Mouse (Mus musculus) thymus, adult 18-20 months (tissue): ENCODE data around the gene Ugt1a10.
"Not testable (repeated sequence)": the region's sequence is repeated elsewhere in the genome, so short reads cannot be mapped to it uniquely, and the experiment has no call there.

Source experiments
- DNase-seq, 2 experiments: peaks; one replicate each; pipeline ENCODE4 v3.0.0; 2022; ENCODE audit warnings: mixed read lengths in 2 of 2

The Ugt1a10 gene

GRCm38 (mm10) chr1:88216551-88216950, 161.4 kb downstream of the Ugt1a10 start:
- DNase-seq = no peak

- DNase-seq = no peak
Observed at GRCm38 (mm10) chr1:88217144-88217543, 162.0 kb downstream of the Ugt1a10 start.

DNA sequence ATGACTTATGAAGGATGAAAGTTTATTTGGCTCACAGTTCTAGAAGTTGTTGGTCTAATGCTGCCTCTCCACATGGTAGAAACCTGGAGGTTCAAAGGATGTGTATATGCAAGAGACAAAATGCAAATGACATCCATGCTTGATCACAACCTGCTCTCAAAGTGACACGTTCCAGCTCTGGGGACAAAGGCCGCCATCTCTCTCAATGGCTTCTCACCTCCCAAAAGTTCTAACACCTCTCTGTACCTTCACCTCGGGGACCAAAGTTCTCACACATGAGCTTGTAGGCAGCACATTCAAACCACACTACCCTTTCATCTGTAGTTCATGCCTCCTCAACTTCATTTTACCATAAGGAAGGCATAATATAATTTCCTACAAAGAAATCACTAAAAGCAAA, 162.4 kb downstream of the Ugt1a10 start:
- no peak for DNase-seq

GRCm38 (mm10) chr1:88218051-88218450, 162.9 kb downstream of the Ugt1a10 start:
- no peak for DNase-seq

DNA sequence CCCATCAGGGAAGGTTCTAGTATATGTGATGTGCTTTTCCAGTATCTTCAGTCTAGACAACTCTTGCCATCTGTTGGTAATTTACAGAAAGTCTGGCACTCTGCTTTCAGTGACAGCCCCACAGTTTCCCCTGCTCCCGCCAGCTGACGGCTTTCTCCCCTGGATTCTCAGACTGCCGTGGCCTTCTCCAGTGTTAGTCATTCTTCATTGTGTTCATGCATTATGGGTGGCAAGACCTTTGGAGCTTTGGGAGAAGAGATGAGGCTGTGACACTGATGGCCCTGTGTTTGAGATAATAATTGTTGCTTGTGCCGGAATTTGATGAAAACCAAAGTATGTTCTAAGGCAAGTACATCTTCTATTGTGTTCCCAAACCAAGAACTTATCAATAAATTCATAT, 163.4 kb downstream of the Ugt1a10 start:
- no peak for DNase-seq

- no peak for DNase-seq
Observed at GRCm38 (mm10) chr1:88219054-88219453, 163.9 kb downstream of the Ugt1a10 start.

GRCm38 (mm10) chr1:88220336-88220735, 165.1 kb downstream of the Ugt1a10 start:
- DNase-seq = no peak

GRCm38 (mm10) chr1:88222216-88222615, 167.0 kb downstream of the Ugt1a10 start:
- DNase-seq = no peak

DNA sequence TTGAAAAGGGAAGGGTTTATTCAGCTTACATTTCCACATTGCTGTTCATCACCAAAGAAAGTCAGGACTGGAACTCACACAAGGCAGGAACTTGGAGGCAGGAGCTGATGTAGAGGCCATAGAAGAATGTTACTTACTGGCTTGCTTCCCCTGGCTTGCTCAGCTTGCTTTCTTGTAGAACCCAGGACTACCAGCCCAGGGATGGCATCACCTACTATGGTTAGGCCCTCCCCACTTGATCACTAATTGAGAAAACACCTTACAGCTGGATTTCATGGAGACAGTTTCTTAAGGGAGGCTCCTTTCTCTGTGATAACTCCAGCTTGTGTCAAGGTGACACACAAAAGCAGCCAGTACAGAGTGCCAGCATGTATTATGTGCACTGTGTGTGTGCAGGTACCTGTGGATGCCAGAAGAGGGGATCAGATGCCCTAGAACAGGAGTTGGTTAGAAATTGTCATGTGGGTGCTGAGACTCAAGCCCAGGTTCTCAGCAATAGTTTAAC, 167.9 kb downstream of the Ugt1a10 start:
- not testable (repeated sequence) for DNase-seq

DNA sequence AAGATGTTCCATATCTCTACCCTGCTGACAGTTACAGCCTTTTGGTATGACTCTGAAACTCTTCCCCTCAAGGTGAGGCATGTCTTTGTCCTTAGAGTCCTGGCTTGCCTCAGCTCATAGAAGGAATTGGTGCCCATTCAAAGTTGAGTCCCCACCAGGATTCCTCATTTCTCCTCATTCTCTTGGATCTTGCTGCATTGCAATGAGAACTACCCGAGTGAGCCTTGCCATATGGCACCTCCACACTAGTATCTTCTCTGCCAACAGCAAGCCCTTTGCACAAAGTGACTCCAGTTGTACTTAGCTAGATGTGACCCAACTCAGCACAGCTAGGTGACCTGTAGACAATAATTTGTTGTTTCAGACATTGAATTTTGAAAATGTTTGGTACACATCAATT, 168.4 kb downstream of the Ugt1a10 start:
- no peak for DNase-seq

GRCm38 (mm10) chr1:88224029-88224776, 169.0 kb downstream of the Ugt1a10 start:
- no peak for DNase-seq

DNA sequence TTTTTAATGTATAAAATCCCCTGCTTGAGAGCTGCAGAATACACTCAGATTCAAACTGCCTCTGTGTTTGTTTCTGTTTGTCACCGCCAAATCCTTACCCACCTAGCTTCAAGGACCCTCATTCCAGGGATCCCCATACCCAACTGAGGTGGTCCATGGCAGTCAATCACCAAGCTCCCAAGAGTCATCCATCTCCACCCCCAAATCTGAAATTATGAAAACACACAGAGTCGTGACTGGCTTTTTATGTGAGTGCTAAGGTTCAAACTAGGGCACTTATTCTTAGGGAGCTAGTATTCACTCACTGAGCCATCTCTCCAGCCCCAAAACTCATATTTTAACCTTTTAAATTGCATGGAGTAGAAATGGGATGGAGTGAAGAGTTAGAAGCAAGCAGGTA, 170.1 kb downstream of the Ugt1a10 start:
- not testable (repeated sequence) for DNase-seq

- no peak for DNase-seq
Observed at GRCm38 (mm10) chr1:88225741-88226140, 170.6 kb downstream of the Ugt1a10 start.

GRCm38 (mm10) chr1:88226670-88227379, 171.6 kb downstream of the Ugt1a10 start, which contains the start of gene Mroh2a:
Gene Mroh2a, plus strand, starts transcription at chr1:88226986.
- no peak for DNase-seq

GRCm38 (mm10) chr1:88227482-88227881, 172.3 kb downstream of the Ugt1a10 start:
- no peak for DNase-seq

GRCm38 (mm10) chr1:88228121-88228520, 172.9 kb downstream of the Ugt1a10 start:
- no peak for DNase-seq

DNA sequence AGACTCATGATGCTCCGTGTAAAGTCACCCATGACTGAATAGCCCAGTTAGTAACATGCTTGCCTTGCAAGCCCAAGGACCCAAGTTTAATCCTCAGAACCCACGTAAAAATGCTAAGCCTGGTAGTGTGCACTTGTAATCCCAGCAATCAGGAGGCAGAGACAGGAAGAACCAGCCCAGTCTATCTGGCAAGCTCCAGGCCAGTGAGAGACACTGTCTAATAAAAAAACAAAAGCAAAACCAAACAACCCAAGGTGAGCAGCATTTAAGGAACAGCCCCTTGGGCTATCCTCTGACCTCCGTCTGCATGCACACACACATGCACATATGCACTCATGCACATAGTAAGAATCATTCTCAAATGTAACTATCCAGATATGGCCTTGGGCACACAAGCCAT, 174.4 kb downstream of the Ugt1a10 start:
- no peak for DNase-seq

- peak in 1 of 2 experiments; percentile 9 for DNase-seq
Observed at GRCm38 (mm10) chr1:88229986-88230385, 174.8 kb downstream of the Ugt1a10 start.

DNA sequence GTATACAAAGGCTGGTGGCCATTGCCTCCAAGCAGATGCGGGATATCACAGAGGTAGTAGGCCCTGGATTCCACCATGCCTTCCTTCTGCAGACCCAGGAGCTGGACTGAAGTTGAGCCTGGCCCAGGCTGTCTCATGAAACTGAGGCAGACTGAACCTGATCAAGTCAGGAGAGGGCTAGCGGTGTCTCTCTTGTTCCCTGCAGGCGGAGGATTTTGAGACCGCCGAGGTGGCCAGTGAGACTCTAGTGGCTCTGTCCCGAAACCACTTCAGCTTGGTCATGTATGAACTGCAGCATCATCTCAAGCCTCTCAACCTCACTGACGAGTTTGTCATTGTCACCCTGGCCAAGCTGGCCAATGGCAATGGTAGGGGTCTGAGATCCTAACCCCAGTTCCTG, 175.2 kb downstream of the Ugt1a10 start:
- DNase-seq = peak in 1 of 2 experiments; percentile 6

DNA sequence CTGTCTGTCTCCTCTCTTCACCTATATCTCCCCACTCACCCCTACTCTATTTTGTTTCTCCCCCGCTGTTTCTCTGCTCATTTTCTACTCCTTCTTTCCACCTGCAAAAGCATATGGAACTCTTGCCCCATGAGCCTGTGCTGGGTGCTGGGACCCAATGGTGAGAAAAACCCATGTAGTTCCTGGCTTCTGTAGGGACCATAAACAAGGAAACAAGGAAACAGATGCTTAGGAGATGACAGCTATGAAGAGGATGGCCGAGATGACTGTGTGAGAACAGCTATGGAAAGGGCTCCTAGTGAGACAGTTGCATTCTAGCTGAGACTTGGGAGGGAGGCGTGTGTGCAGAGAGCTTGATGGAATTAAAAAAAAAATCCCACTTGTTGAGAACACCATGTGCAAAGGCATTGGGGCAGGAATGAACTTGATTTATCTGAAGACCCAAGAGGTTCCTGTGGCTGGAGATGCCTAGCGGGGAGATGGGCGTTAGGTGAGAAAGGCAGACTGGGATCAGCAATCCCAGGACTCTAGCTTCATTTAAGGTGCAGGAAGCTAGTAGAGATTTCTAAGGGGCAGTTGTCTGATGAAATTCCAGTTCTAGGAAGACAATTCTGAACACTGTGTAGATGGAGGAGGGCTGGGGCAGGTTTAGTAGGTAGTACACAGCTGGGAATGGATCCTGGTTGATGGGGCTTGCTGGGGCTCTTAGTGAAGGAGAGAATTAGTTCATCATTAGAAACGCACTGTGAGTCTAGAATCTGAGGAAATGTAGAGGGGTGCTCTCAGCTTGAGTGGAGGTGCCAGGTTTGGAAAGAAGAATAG, 176.0 kb downstream of the Ugt1a10 start:
- DNase-seq = peak in 1 of 2 experiments; percentile 4

DNA sequence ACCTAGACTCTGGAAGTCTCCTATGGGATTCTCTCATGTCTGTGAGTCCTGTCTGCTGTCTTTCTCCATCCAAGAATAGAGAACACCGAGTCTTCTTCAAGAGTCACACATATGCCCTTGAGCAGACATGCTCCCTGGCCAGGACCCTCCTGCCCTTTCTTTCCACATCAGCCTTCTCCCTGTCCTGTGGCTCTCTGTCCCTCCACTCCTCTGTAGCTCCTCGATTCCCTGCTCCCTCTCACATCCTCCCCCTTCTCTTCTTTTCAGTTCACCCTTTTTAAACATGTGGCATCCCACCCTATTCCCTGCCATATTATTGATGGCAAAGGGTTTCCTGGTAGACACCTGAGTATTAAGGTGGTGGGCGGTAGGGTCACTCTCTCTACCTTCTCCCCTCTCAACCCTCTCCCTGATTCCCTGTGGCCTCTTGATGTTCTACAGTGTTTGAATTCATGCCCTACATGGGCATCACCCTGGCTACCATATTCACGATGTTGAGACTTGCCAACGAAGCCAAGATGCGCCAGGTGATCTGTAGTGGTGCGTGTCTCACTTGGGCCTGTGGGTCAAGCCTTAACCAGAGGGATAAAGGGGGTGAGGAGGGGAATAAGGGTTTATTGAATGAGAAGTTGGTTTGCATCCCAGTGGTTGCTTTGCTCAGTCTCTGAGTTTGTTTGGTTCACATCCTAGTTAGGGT, 176.8 kb downstream of the Ugt1a10 start:
- no peak for DNase-seq

DNA sequence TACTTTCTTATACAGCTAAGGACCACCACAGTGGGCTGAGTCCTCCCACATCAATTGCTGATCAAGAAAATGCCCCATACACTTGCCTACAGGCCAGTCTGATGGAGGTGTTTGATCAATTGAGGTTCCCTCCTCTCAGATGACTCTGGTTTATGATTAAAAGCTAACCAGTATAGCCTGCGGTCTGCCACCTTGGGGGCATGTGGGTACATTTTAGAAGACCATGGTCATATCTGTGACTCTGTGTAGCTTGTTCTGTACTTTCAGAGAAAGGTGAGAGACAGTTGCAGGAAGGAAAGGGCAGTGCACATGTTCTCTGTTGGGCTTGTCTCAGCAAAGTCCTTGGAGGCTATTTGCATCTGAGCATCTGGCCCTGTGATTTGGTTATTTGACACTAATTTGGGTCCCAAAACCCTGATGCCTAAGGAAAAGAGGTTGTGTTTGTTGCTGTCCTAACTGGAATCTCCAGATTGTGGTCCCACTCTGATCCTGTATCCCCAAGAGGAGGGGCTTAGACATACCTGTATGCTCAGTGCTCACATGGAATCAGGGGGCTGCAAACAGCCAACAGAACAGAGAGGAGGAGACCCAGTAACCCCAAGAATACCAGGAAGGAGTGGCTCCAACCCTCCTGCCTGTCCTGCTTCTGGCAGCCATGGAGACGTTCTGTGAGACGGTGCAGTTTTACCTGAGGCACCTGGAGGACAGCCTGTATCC, 177.6 kb downstream of the Ugt1a10 start:
- DNase-seq = no peak
